Mouse (Mus musculus): ENCODE measurements at regions not wholly inside any gene's neighbourhood (a gene's known extent, or its start where the extent isn't known, plus 50 kb on each side); places are given as distances from the start of the nearest gene placed in this dataset.

DNA sequence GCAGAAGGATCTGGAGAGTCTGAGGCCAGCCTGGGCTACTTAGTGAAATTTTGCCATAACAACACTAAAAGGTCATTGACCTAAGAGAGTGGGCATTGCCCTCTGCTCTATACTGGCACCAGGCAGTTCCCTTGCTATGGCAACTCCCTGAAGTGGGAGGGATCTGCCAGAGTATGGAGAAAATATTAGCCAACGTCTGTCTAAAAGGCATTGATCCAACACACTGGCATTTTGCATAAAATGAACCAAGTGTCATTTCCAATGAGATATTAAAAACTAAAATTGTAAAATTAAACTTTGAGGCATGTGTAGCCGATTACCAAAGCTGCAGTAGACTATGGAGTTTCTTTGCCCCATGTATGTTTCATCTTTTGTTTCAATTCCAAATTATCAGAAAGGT, 57.6 kb upstream of the Mpp6 start:
- no peak for DNase-seq
- intact Hi-C loops (cut with DNase I) = no loop called here

DNA sequence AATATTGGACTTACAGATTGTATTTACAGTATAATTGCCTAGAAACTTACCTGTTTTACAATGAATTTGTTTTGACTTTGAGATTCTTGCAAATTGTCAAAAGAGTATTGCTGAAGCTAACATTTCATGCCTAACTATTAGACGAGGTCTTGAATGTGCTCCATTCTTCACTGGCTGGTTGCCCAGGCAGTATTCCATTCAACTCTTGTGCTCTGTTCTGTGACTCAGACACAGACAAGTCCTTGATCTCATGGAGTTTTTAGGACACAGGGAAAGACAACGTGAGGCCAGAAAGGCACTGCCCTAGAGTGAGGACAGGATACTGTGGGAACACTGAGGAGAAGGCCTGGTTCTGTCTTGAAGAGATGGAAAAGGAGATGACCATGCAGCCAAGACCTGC, 57.0 kb upstream of the Mpp6 start:
- intact Hi-C loops (cut with DNase I) = no loop called here
- peak in 1 of 2 experiments; percentile 23 for DNase-seq

DNA sequence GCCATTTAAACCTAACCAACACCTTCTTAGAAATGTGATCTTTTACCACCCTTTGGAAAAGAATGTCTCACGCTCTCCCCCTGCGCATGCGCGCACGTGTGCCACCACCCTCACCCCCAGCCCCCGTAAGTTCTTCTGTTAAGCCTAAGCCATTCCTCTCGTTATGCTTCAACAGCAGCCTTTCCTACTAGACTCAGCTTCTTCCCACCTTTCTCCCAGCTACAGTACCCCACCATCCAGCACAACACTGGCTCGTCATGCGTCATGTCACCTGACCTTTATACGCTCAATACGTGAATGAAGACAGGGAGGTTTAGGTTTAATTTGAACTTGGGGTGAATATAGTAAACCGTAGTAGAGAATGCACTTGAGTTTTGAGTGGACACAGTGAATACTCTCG, 55.8 kb upstream of the Mpp6 start:
- intact Hi-C loops (cut with DNase I) = no loop called here
- no peak for DNase-seq

DNA sequence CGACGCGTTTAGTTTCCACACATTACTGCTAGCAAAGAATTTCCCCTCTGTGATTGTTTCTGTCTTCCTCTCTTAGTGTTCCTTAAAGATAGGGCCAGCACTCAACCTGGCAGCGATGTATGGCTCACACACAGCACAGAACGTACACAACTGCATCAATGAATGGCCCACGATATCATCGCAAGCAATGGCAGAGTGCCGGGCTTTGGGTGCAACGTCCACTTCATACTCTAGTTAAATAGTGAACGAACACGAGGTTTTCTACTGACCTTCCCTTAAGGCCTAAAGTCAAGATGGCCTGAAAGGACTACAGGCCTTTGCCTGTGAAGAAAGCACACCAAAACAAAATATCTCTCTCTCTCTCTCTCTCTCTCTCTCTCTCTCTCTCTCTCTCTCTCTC, 51.4 kb upstream of the Mpp6 start:
- intact Hi-C loops (cut with DNase I) = no loop called here
- no peak for DNase-seq

DNA sequence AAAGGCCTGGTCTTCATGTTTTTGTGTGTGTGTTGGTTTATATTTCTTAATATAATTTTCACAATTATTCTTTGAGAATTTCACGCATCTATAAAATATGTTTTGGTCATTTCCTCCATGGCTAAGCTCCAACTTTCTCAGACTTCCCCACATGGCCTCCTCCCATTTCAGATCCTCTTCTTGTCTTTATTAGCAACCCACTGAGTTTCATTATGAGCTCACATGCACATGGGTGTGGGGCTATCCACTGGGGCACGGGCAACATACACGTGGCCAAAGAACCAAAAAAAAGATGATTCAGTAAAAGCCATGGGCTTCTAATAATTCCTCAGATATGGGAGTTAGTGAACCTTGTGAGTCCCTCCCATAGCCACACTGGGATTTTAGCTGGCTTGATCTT, 50.1 kb upstream of the Mpp6 start:
- intact Hi-C loops (cut with DNase I) = no loop called here
- no peak for DNase-seq
